Mouse (Mus musculus): ENCODE data around the gene Plpp3. TPM values are rescaled to one million over a fixed set of nuclear protein-coding genes. Genes with fewer than 3 reads are reported as not detected.
A peak's percentile ranks its signal among the peaks of the same experiment; 100 is the strongest.

The Plpp3 gene
- polyA plus RNA-seq, 1 experiment: not detected

GRCm38 (mm10) chr4:105181659-105182167 lies 24.6 kb downstream of the Plpp3 start:
- WGBS: 61% methylated on average over 3 of the region's 3 CpGs
- peaks cover 3% of the 10 kb centered on the region; the same call in 1 of the 2 replicates for H3K4me1 ChIP-seq (ENCODE audit: control insufficient read depth, insufficient read depth, low read length)
- TF ChIP-seq CTCF (IDR thresholded peaks at IDR 0.05; ENCODE audit: insufficient read depth, low read depth, low read length): no peak

GRCm38 (mm10) chr4:105182249-105182648 lies 25.1 kb downstream of the Plpp3 start:
- H3K4me3 ChIP-seq (ENCODE audit: insufficient read depth, low read depth, low read length): no peak overlapping the region
- H3K27ac ChIP-seq (ENCODE audit: insufficient read depth, low read depth, low read length): no peak overlapping the region
- 68% methylated on average over 5 of the region's 5 CpGs for whole genome bisulfite sequencing
- no peak for TF ChIP-seq POLR2A (IDR thresholded peaks at IDR 0.05; ENCODE audit: insufficient read depth, low read depth, low read length)
- no peak for TF ChIP-seq CTCF (IDR thresholded peaks at IDR 0.05; ENCODE audit: insufficient read depth, low read depth, low read length)
- peaks cover 3% of the 10 kb centered on the region; the same call in 1 of the 2 replicates for H3K4me1 ChIP-seq (ENCODE audit: control insufficient read depth, insufficient read depth, low read length)

More at GRCm38 (mm10) chr4:105181659-105182167, 24.6 kb downstream of the Plpp3 start:
- Histone ChIP-seq H3K27ac (ENCODE audit: insufficient read depth, low read depth, low read length) (peak overlapping the region; percentile 50; the same call in 1 of the 2 replicates), H3K4me3 (ENCODE audit: insufficient read depth, low read depth, low read length) (no peak overlapping the region)

DNA sequence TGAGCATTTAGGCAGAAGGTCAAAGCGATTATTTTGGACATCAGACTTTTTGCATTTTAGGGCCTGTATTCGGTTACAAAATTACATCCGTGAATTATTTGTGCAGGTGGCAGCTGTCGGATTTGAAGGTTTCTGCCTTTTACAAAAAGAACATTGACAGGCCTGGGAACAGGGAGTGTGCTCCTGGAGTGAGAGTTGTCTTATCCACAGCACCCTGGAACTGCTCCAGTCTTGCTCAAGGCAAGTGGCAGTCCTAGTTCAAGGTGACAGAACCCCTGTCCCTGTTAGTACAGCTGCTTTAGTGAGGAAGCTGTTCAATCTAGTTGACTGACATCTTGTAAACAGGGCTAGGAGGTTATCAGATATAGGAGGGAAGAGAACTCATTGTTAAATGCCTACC lies 27.3 kb downstream of the Plpp3 start:
- 62% methylated on average over 4 of the region's 4 CpGs for WGBS
- H3K27ac ChIP-seq (ENCODE audit: insufficient read depth, low read depth, low read length): no peak overlapping the region
- no peak overlapping the region for H3K4me3 ChIP-seq (ENCODE audit: insufficient read depth, low read depth, low read length)
- peaks cover 3% of the 10 kb centered on the region; the same call in 1 of the 2 replicates for H3K4me1 ChIP-seq (ENCODE audit: control insufficient read depth, insufficient read depth, low read length)
- no peak for TF ChIP-seq CTCF (IDR thresholded peaks at IDR 0.05; ENCODE audit: insufficient read depth, low read depth, low read length)
- no peak for TF ChIP-seq POLR2A (IDR thresholded peaks at IDR 0.05; ENCODE audit: insufficient read depth, low read depth, low read length)

- Histone ChIP-seq H3K4me1 (ENCODE audit: control insufficient read depth, insufficient read depth, low read length) (peaks cover 3% of the 10 kb centered on the region; the same call in 1 of the 2 replicates), H3K27ac (ENCODE audit: insufficient read depth, low read depth, low read length) (no peak overlapping the region), H3K4me3 (ENCODE audit: insufficient read depth, low read depth, low read length) (no peak overlapping the region)
- 85% methylated on average over 6 of the region's 6 CpGs for WGBS
- TF ChIP-seq CTCF (IDR thresholded peaks at IDR 0.05; ENCODE audit: insufficient read depth, low read depth, low read length) (no peak), POLR2A (IDR thresholded peaks at IDR 0.05; ENCODE audit: insufficient read depth, low read depth, low read length) (no peak)
Observed at GRCm38 (mm10) chr4:105184924-105185323, 27.8 kb downstream of the Plpp3 start.

GRCm38 (mm10) chr4:105186654-105187053 lies 29.5 kb downstream of the Plpp3 start:
- Histone ChIP-seq H3K27ac (ENCODE audit: insufficient read depth, low read depth, low read length) (no peak overlapping the region), H3K4me3 (ENCODE audit: insufficient read depth, low read depth, low read length) (no peak overlapping the region), H3K4me1 (ENCODE audit: control insufficient read depth, insufficient read depth, low read length) (no peaks in the 10 kb centered on the region)
- WGBS: 81% methylated on average over 10 of the region's 10 CpGs
- TF ChIP-seq POLR2A (IDR thresholded peaks at IDR 0.05; ENCODE audit: insufficient read depth, low read depth, low read length) (no peak), CTCF (IDR thresholded peaks at IDR 0.05; ENCODE audit: insufficient read depth, low read depth, low read length) (no peak)

DNA sequence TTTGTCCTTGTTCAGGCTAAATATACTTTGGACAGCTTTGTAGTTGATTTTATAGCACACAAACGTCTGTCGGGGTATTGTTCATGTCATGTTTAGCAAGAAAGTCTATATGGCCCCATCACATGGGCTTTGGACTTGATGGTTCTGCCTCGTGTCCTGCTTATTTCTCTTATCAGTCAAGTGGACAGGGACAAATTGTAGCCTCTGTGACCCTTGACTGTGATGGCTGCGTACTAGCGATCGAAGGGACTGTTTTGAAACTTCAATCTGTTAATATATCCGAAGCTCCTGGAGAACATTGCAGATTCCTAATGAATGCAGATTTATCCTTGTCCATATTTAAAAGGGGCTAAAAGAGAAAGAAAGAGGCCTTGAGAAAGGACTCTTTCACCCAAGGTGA lies 30.7 kb downstream of the Plpp3 start:
- 88% methylated on average over 7 of the region's 7 CpGs for WGBS
- TF ChIP-seq CTCF (IDR thresholded peaks at IDR 0.05; ENCODE audit: insufficient read depth, low read depth, low read length) (no peak), POLR2A (IDR thresholded peaks at IDR 0.05; ENCODE audit: insufficient read depth, low read depth, low read length) (no peak)
- H3K4me1 ChIP-seq (ENCODE audit: control insufficient read depth, insufficient read depth, low read length): no peaks in the 10 kb centered on the region
- H3K27ac ChIP-seq (ENCODE audit: insufficient read depth, low read depth, low read length): no peak overlapping the region
- no peak overlapping the region for H3K4me3 ChIP-seq (ENCODE audit: insufficient read depth, low read depth, low read length)

- Histone ChIP-seq H3K4me1 (ENCODE audit: control insufficient read depth, insufficient read depth, low read length) (no peaks in the 10 kb centered on the region), H3K27ac (ENCODE audit: insufficient read depth, low read depth, low read length) (no peak overlapping the region), H3K4me3 (ENCODE audit: insufficient read depth, low read depth, low read length) (no peak overlapping the region)
- TF ChIP-seq CTCF (IDR thresholded peaks at IDR 0.05; ENCODE audit: insufficient read depth, low read depth, low read length): no peak
- TF ChIP-seq POLR2A (IDR thresholded peaks at IDR 0.05; ENCODE audit: insufficient read depth, low read depth, low read length): no peak
- 76% methylated on average over 7 of the region's 7 CpGs for WGBS
Observed at GRCm38 (mm10) chr4:105188801-105189200, 31.7 kb downstream of the Plpp3 start.

DNA sequence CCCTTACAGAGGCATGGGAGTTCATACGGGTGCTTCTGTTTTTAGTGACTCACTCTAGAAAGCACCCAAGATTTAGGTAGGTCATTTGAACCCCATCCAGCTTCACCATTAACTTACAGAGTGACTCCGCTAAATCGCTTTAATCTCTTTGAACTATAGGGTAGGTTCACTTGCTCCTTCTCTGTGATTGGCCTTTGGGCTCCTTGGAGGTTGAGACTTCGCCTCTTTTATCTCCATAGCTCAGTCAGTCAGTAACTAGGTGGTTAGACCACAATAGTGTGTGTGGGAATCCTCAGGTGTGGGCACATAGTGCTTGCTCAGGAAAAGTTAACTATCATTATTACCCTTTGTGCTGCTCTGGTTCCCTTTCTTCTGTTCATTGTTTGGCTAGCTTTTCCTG lies 33.7 kb downstream of the Plpp3 start:
- WGBS: 76% methylated on average over 4 of the region's 4 CpGs
- TF ChIP-seq POLR2A (IDR thresholded peaks at IDR 0.05; ENCODE audit: insufficient read depth, low read depth, low read length): no peak
- TF ChIP-seq CTCF (IDR thresholded peaks at IDR 0.05; ENCODE audit: insufficient read depth, low read depth, low read length): no peak
- Histone ChIP-seq H3K4me1 (ENCODE audit: control insufficient read depth, insufficient read depth, low read length) (no peaks in the 10 kb centered on the region), H3K4me3 (ENCODE audit: insufficient read depth, low read depth, low read length) (no peak overlapping the region), H3K27ac (ENCODE audit: insufficient read depth, low read depth, low read length) (no peak overlapping the region)

GRCm38 (mm10) chr4:105191550-105191949 lies 34.4 kb downstream of the Plpp3 start:
- no peak overlapping the region for H3K4me3 ChIP-seq (ENCODE audit: insufficient read depth, low read depth, low read length)
- 68% methylated on average over 5 of the region's 5 CpGs for WGBS
- H3K4me1 ChIP-seq (ENCODE audit: control insufficient read depth, insufficient read depth, low read length): peaks cover 4% of the 10 kb centered on the region; the same call in 1 of the 2 replicates
- no peak overlapping the region for H3K27ac ChIP-seq (ENCODE audit: insufficient read depth, low read depth, low read length)
- TF ChIP-seq POLR2A (IDR thresholded peaks at IDR 0.05; ENCODE audit: insufficient read depth, low read depth, low read length) (no peak), CTCF (IDR thresholded peaks at IDR 0.05; ENCODE audit: insufficient read depth, low read depth, low read length) (no peak)

Data from olfactory bulb, adult 2 months (tissue).